Mouse (Mus musculus) intestine, embryonic 14.5 days (tissue): ENCODE measurements around the gene Bnip1. TPM values are rescaled to one million over a fixed set of nuclear protein-coding genes. Genes with fewer than 3 reads are reported as not detected.
A peak's percentile ranks its signal among the peaks of the same experiment; 100 is the strongest.

Experiments used
- ATAC-seq: fragments of 200-750 bp; cut with Nextera tagmentation; replicated peaks from 2 replicates; pipeline ENCODE4 v1.8.0; 2017; ENCODE audit warnings: low read depth, moderate number of reproducible peaks, moderate TSS enrichment, moderate library complexity; ENCODE audit not compliant: low FRiP score, low TSS enrichment
- DNase-seq: peaks from one replicate; pipeline ENCODE4 v3.0.0-alpha.2; 2018; ENCODE audit warnings: low spot score
- H3K27ac ChIP-seq: fragments of 300-500 bp; sonication (generic); 2 replicates; pipeline ENCODE4 v1.5.1; 2014; ENCODE audit warnings: low read depth, mild to moderate bottlenecking, control low read depth
- H3K27me3 ChIP-seq: fragments of 300-500 bp; sonication (generic); replicated peaks from 2 replicates; pipeline ENCODE4 v1.6.1; 2014; ENCODE audit warnings: low read length, control low read depth; ENCODE audit not compliant: control insufficient read depth, insufficient read depth
- H3K36me3 ChIP-seq: fragments of 300-500 bp; sonication (generic); 2 replicates; pipeline ENCODE4 v1.6.1; 2014; ENCODE audit warnings: low read length, control low read depth; ENCODE audit not compliant: control insufficient read depth, insufficient read depth
- H3K4me1 ChIP-seq: fragments of 300-500 bp; sonication (generic); replicated peaks from 2 replicates; pipeline ENCODE4 v1.6.1; 2014; ENCODE audit warnings: low read length, control low read depth, mixed read lengths; ENCODE audit not compliant: control insufficient read depth, insufficient read depth
- H3K4me2 ChIP-seq: fragments of 300-500 bp; sonication (generic); 2 replicates; pipeline ENCODE4 v1.6.1; 2014; ENCODE audit warnings: low read length
- H3K4me3 ChIP-seq: fragments of 300-500 bp; sonication (generic); 2 replicates; pipeline ENCODE4 v1.5.1; 2014; ENCODE audit warnings: low read depth, low read length, control low read depth, mixed read lengths
- H3K9ac ChIP-seq: fragments of 300-500 bp; sonication (generic); 2 replicates; pipeline ENCODE4 v1.6.1; 2014; ENCODE audit warnings: mild to moderate bottlenecking, low read length
- H3K9me3 ChIP-seq: fragments of 300-500 bp; sonication (generic); 2 replicates; pipeline ENCODE4 v1.6.1; 2016; ENCODE audit warnings: low read length, control low read depth; ENCODE audit not compliant: control insufficient read depth
- WGBS: fragments of 180-500 bp; shearing (Covaris S2); extraction: QIAGEN DNeasy Blood & Tissue Kit; methylation state at CpG from one replicate; pipeline ENCODE4 v1.1.7; 2014; 5-methylcytosine and 5-hydroxymethylcytosine counted together
- polyA plus RNA-seq: library from polyadenylated mRNA; unstranded; fragments of >200 nt; fragmentation: Nextera tagmentation; extraction: Ambion mirVana; gene quantifications from 2 replicates; pipeline ENCODE4 v1.2.1, GENCODE M21; 2014

Bnip1 gene
- polyA plus RNA-seq, 1 experiment from 2014 or later = 44.3 TPM

DNA sequence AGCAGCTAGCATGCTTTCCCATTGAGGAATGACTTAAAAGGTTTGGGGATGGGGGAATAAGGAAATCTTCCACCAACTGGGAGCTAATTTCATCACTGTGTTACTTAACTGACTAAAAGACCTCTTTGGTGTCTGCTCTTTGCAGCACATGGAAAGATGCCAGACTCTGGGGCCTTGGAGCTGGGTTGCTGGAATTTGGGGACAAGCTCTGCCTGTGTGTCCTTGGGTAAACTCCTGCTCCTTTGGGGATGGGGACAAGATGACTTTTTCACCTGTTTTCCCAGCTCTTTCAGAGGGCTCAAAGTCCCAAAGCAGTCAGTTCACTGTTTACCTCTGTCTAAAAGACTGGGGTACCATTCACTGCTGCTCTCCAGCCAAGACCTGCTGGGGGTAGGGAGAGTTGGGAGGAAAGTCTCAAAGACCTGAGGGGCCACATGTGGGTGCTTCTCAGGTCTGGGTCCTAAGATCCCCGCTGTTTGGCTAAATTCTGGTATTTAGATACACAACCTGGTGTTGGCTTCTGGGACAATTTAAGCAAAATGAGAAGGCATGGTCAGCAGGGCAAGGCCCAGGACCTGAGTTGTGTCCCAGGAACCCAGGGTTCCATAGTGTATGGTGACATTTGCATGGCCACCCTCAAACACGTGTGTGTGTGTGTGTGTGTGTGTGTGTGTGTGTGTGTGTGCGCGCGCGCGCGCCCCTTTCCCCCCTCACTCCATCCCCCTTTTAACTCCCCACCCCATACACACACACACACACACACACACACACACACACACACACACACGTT, 54.3 kb downstream of the Bnip1 start:
- ATAC-seq (no peak), DNase-seq (peak; percentile 51)

DNA sequence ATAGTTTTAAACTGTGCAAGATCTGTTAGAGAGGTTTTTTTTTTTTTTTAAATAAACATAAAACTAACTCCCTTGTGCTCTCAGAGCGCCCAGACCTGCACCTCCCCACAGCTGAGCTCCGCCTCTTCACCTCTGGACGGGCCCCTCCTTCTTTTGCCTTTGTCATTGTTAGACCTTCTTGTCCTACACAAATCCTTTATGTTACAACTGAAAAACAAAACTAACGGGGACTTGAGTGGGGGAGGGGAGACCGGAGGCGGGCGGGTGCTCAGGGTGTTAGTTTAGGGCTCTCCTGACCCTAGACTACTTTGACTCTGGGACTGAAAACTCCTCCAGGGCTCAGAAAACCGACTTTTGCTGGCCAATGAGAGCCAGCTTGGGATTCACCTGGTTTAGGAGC, 55.1 kb downstream of the Bnip1 start:
- ATAC-seq (no peak), DNase-seq (peak; percentile 47)
- Histone ChIP-seq H3K9me3 (no peaks in the 10 kb centered on the region), H3K4me1 (no peaks in the 10 kb centered on the region), H3K4me3 (no peak overlapping the region), H3K9ac (no peak overlapping the region), H3K36me3 (no peaks in the 10 kb centered on the region), H3K27me3 (peaks cover 87% of the 10 kb centered on the region), H3K4me2 (no peak overlapping the region), H3K27ac (no peak overlapping the region)
- WGBS = 8% methylated on average over 8 of the region's 8 CpGs

More for the DNA sequence above, 54.3 kb downstream of the Bnip1 start:
- H3K4me1 ChIP-seq = no peaks in the 10 kb centered on the region
- H3K36me3 ChIP-seq = no peaks in the 10 kb centered on the region
- H3K9ac ChIP-seq = no peak overlapping the region
- H3K27ac ChIP-seq = no peak overlapping the region
- 0 out of 2 replicates have a peak, but pooled peaks cover 3% of the 10 kb centered on the region for H3K9me3 ChIP-seq
- H3K4me2 ChIP-seq = no peak overlapping the region
- 41% methylated on average over 8 of the region's 9 CpGs for WGBS
- no peak overlapping the region for H3K4me3 ChIP-seq
- H3K27me3 ChIP-seq = peaks cover 79% of the 10 kb centered on the region

DNA sequence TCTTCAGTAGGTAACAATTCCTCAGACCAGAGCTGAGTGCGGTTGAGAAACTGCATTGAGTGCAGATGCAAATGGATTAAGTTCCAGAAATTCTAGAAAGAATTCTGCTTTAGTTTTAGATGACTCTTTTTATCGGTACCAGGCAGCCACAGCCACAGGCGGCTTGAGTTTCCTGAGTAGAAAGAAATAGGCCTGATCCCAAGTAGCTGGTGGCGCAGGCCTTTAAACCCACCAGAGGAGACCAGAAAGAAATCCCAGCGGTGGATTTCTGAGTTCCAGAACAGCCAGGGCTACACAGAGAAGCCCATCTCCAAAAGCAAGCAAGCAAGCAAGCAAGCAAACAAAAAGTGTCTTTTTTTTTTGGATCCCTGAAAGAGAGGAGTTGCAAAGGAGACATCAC, 55.5 kb downstream of the Bnip1 start:
- no peak overlapping the region for H3K4me2 ChIP-seq
- DNase-seq = peak; percentile 45
- H3K27ac ChIP-seq = no peak overlapping the region
- H3K9me3 ChIP-seq = no peaks in the 10 kb centered on the region
- H3K27me3 ChIP-seq = peaks cover 91% of the 10 kb centered on the region
- H3K36me3 ChIP-seq = no peaks in the 10 kb centered on the region
- H3K4me3 ChIP-seq = no peak overlapping the region
- no peak overlapping the region for H3K9ac ChIP-seq
- no peaks in the 10 kb centered on the region for H3K4me1 ChIP-seq
- WGBS = 22% methylated on average over 5 of the region's 5 CpGs
- no peak for ATAC-seq

DNA sequence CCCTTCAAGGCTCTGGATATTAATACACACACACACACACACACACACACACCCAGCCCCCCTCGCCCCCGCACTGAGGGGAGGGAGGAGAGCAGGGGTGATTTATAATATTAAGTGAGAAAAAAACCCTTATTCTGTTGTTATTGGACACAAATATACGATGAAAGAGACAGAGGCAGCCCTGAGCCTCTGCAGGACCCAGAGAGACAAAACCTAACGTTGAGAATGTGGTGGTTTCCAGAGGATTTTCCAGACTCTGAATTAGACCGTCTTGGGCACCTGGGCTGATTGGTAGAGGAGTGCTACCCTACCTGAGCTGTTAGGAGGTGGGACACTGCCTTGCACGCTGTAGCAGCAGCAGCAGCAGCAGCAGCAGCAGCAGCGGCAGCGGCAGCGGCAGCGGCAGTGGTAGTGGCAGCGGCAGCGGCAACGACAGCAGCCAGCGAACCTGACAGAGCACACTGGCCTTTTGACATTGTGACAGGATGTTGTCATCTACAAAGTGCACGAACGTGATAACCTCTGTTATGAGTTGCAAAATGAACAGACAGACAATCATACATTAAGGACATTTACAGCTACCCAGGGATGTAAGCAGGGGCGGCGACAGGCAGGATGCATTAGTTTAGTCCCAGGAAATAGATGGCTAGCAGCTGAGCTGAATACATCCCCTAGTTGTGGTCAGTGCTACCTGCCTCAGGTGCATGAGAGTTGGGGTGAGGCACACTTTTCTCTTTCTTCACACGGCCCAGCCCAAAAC, 56.1 kb downstream of the Bnip1 start:
- H3K9ac ChIP-seq = no peak overlapping the region
- peak; percentile 61 for DNase-seq
- H3K27me3 ChIP-seq = peaks cover 97% of the 10 kb centered on the region
- H3K4me1 ChIP-seq = no peaks in the 10 kb centered on the region
- WGBS = 1% methylated on average over 19 of the region's 19 CpGs
- no peak overlapping the region for H3K4me2 ChIP-seq
- no peak for ATAC-seq
- H3K4me3 ChIP-seq = no peak overlapping the region
- H3K36me3 ChIP-seq = no peaks in the 10 kb centered on the region
- no peak overlapping the region for H3K27ac ChIP-seq
- H3K9me3 ChIP-seq = no peaks in the 10 kb centered on the region

DNA sequence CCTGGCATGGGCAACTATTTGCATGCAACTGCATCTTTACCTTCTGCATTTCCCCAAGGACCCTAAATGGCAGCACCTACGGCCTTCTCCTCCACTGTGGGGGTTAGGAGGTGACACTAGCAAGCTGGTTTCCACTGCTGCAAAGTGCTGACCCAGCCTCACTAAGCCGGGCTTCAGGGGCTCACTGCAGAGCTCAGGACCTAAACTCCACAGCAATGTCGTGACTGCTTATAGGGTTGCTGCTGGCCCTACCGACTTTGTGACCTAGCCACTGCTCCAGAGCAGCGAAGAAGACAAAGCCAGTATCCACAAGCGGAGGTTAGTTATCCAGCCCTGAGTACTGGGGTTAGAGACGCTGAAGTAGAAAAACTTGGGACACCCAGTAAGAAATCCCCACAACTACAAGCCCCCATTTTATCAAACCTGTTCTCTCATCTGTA, 56.7 kb downstream of the Bnip1 start:
- Histone ChIP-seq H3K36me3 (no peaks in the 10 kb centered on the region), H3K4me1 (no peaks in the 10 kb centered on the region), H3K27ac (no peak overlapping the region), H3K4me3 (no peak overlapping the region), H3K27me3 (peaks cover 99% of the 10 kb centered on the region), H3K9me3 (no peaks in the 10 kb centered on the region), H3K9ac (no peak overlapping the region), H3K4me2 (no peak overlapping the region)
- DNase-seq = no peak
- no peak for ATAC-seq
- WGBS = 6% methylated on average over 7 of the region's 7 CpGs

DNA sequence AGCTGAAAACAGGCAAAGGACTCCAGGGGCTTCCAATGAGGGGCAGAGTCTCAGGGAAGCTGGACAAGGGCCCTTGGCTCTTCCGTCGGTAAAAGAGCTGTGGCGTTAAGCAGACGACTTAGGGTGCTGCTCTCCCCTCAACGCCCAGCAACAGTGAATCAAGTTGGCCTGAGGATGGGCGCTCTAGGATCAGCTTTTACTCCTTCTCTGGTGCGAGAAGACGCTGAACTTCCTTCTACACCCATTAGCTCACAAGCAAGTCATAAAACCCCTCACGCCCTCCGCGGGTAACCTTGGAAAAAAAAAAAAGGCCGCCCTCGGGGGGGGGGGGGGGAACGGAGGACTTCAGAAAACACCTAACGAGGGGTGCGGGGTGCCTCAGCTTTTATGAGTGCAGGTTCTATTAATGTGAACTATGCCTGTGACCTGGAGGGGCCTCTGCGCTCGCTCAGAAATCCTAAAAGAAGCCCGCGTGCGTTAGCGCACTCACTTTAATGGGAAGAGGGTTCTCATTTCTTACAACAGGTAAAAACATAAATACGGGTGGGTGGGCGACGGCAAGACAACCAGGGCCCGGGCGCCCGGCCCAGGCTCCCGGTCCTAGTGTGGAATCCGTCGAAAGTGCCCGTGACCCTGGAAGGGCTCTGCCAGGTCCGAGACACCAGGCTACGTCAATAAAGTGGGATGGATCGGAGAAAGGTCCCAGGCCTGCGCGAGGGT, 57.5 kb downstream of the Bnip1 start:
- Histone ChIP-seq H3K27ac (no peak overlapping the region), H3K4me1 (no peaks in the 10 kb centered on the region), H3K36me3 (no peaks in the 10 kb centered on the region), H3K4me3 (no peak overlapping the region), H3K9me3 (no peaks in the 10 kb centered on the region), H3K9ac (no peak overlapping the region), H3K4me2 (no peak overlapping the region), H3K27me3 (peaks cover 99% of the 10 kb centered on the region)
- ATAC-seq (no peak), DNase-seq (peak; percentile 67)
- 2% methylated on average over 37 of the region's 37 CpGs for WGBS

DNA sequence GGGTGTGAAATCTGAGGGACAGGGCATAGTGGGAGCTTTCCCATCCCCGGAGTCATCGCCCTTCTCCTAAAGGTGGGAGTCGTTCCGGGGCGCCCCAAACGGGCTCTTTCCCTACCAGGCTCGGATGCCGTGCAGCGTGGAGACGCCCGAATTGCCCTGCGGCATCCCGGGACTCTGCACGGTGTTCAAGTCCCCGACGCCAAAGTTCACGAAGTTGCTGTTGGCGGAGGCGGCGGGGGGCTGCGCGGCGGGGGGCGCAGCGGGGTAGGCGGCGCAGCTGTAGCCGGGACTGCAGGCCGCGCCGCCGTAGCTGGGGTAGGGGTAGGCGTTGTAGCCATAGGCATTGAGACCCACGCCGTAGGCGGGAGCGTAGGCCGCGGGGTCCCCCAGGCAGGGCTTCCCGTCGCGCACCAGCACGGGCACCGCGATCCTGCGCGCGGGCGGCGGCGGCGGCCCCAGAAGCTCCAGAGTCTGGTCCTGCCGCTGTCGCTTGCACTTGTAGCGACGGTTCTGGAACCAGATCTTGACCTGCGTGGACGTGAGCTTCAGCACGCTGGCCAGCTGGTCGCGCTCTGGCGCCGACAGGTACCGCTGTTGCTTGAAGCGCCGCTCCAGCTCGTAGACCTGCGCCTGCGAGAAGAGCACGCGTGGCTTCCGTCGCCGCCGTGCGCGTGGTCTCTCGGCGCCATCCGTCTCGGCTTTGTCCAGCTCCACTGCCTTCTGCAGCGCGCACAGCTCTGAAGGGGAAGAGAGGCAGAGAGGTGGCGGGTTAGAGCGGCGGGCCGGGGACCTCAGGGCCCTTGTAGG, 58.2 kb downstream of the Bnip1 start:
- H3K27me3 ChIP-seq = peaks cover 99% of the 10 kb centered on the region
- H3K9me3 ChIP-seq = no peaks in the 10 kb centered on the region
- WGBS = under 1% methylated on average over 87 of the region's 87 CpGs
- H3K27ac ChIP-seq = no peak overlapping the region
- no peaks in the 10 kb centered on the region for H3K4me1 ChIP-seq
- no peaks in the 10 kb centered on the region for H3K36me3 ChIP-seq
- no peak overlapping the region for H3K9ac ChIP-seq
- DNase-seq (peak; percentile 77), ATAC-seq (no peak)
- peak overlapping the region; percentile 11 for H3K4me2 ChIP-seq
- H3K4me3 ChIP-seq = peak overlapping the region; percentile 12; the same call in 1 of the 2 replicates
